Mouse (Mus musculus): ENCODE results near the gene Josd1. TPM values are rescaled to one million over a fixed set of nuclear protein-coding genes. Genes with fewer than 3 reads are reported as not detected.

Josd1 gene
- polyA plus RNA-seq (2015; fragmentation: Nextera tagmentation; extraction: Ambion mirVana) = 19.0 and 19.3 TPM in 2 replicates

GRCm38 (mm10) chr15:79687646-79688267 lies at the start of gene Josd1:
Josd1 (minus strand) TSS chr15:79687919.

GRCm38 (mm10) chr15:79690426-79691022 lies 2.8 kb upstream of the Josd1 start, which contains the start of gene Gtpbp1:
Gtpbp1 (plus strand) TSS chr15:79690845.

GRCm38 (mm10) chr15:79670249-79670971 lies 17.3 kb downstream of the Josd1 start, which contains the start of gene Tomm22:
Tomm22 (plus strand) TSS chr15:79670861.

GRCm38 (mm10) chr15:79658531-79659375 lies 29.0 kb downstream of the Josd1 start, which contains the start of the genes Fam227a and Cby1:
Fam227a (minus strand) TSS chr15:79658956.
Cby1 (plus strand) TSS chr15:79659199.

Other genes with a start within 250 kb of the Josd1 start
- gene Csnk1e, start 232.4 kb downstream of the Josd1 start, polyA plus RNA-seq (2015; fragmentation: Nextera tagmentation; extraction: Ambion mirVana) = 143 and 160 TPM in 2 replicates
- gene Kcnj4, start 182.7 kb downstream of the Josd1 start, polyA plus RNA-seq (2015; fragmentation: Nextera tagmentation; extraction: Ambion mirVana) = 0.06 TPM in 1 of 2 replicates, not detected in the other
- 13.5 and 15.0 TPM in 2 replicates for gene Kdelr3, start 171.5 kb downstream of the Josd1 start, polyA plus RNA-seq (2015; fragmentation: Nextera tagmentation; extraction: Ambion mirVana)
- gene Ddx17, start 141.2 kb downstream of the Josd1 start, polyA plus RNA-seq (2015; fragmentation: Nextera tagmentation; extraction: Ambion mirVana) = 34.7 and 43.4 TPM in 2 replicates
- gene Dmc1, start 82.8 kb downstream of the Josd1 start, polyA plus RNA-seq (2015; fragmentation: Nextera tagmentation; extraction: Ambion mirVana) = 1.6 and 1.8 TPM in 2 replicates
- gene Fam227a, start 29.0 kb downstream of the Josd1 start, polyA plus RNA-seq (2015; fragmentation: Nextera tagmentation; extraction: Ambion mirVana) = 1.6 and 3.1 TPM in 2 replicates
- 89.4 and 95.8 TPM in 2 replicates for gene Cby1, start 28.7 kb downstream of the Josd1 start, polyA plus RNA-seq (2015; fragmentation: Nextera tagmentation; extraction: Ambion mirVana)
- gene Tomm22, start 17.1 kb downstream of the Josd1 start, polyA plus RNA-seq (2015; fragmentation: Nextera tagmentation; extraction: Ambion mirVana) = 248 and 250 TPM in 2 replicates
- 29.9 and 35.4 TPM in 2 replicates for gene Gtpbp1, start 2.9 kb upstream of the Josd1 start, polyA plus RNA-seq (2015; fragmentation: Nextera tagmentation; extraction: Ambion mirVana)
- gene Sun2, start 54.6 kb upstream of the Josd1 start, polyA plus RNA-seq (2015; fragmentation: Nextera tagmentation; extraction: Ambion mirVana) = 2.1 and 2.8 TPM in 2 replicates
- 44.9 and 49.0 TPM in 2 replicates for gene Dnal4, start 89.9 kb upstream of the Josd1 start, polyA plus RNA-seq (2015; fragmentation: Nextera tagmentation; extraction: Ambion mirVana)
- gene Nptxr, start 116.8 kb upstream of the Josd1 start, polyA plus RNA-seq (2015; fragmentation: Nextera tagmentation; extraction: Ambion mirVana) = 67.2 and 72.9 TPM in 2 replicates
- gene Npcd, start 146.3 kb upstream of the Josd1 start, polyA plus RNA-seq (2015; fragmentation: Nextera tagmentation; extraction: Ambion mirVana) = 1.0 and 1.7 TPM in 2 replicates
- gene Cbx6, start 146.8 kb upstream of the Josd1 start, polyA plus RNA-seq (2015; fragmentation: Nextera tagmentation; extraction: Ambion mirVana) = 58.2 and 60.4 TPM in 2 replicates
- 5.9 and 8.0 TPM in 2 replicates for gene Apobec3, start 203.7 kb upstream of the Josd1 start, polyA plus RNA-seq (2015; fragmentation: Nextera tagmentation; extraction: Ambion mirVana)